Mouse (Mus musculus): ENCODE measurements around the gene Ddost.

DNA sequence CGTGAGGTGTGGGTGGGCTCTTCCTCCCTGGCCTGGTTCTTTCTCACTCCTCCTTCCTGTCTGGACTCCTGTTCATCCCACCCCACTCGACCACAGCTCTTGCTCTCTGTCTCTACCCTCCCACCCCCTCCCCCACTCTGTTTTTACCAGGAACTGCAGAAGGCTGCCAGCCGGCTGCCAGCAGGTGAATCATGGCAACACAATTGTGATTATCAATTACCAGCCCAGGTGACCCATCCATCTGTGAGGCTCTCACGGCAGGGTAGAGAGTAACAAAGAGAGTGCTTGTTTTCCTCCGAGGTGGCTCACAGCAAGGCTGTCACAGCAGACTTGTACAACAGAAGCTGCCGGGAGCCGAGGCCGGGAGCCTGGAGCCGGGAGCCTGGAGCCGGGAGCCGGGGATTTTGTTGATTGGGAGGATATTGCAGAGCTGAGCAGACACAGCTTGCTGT, 56.9 kb downstream of the Ddost start:
- no peak for TF ChIP-seq CTCF (IDR thresholded peaks at IDR 0.05; ENCODE audit: control insufficient read depth, insufficient read depth, insufficient read length)
- no peak for TF ChIP-seq MAX (IDR thresholded peaks at IDR 0.05)

Data from C2C12 (cell line).